In the genomic region with DNA sequence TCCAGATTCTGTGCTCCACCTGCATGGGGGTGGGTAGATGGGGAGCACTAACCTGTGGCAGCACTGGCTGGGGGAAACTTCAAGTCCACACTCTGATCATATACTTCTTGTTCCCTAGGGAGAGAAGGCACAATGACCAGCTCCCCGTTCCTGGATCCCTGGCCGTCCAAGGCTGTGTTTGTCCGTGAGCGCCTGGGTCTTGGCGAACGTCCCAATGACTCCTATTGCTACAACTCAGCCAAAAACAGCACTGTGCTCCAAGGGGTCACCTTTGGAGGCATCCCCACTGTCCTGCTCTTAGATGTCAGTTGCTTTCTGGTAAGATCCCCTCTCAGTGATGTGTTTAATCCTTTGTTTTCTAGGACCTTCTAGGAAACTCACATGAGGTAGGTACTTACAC, we compare ENCODE assay signal across 15 mouse cellular contexts. TPM values are rescaled to one million over a fixed set of nuclear protein-coding genes. Genes with fewer than 3 reads are reported as not detected.
DNase-seq lines count a peak whose midpoint lies in the region; ATAC-seq and TF ChIP-seq lines count a peak whose summit lies in the region.
"Had no signal": no experiment of that assay in that cellular context is flagged by ENCODE, and none has a peak within 500 bp of the region (broad histone marks: within the 10 kb centered on the region; RNA-seq: fewer than 3 reads in every experiment).

No protein-coding gene starts in this region.

- H3K4me3 ChIP-seq in intestine, embryonic 14.5 days (ENCODE audit: low read depth, low read length), result no peak overlapping the region
- no peak overlapping the region for H3K4me3 ChIP-seq in intestine, embryonic 16.5 days (ENCODE audit: low read length)
- H3K4me3 ChIP-seq in liver, embryonic 11.5 days (ENCODE audit: low read depth, low read length), result no peak overlapping the region
- H3K4me3 ChIP-seq in lung, postnatal 0 days (ENCODE audit: low read depth, low read length), result no peak overlapping the region
- H3K4me3 ChIP-seq: midbrain, embryonic 12.5 days had no signal

- no peak for TF ChIP-seq CTCF in lung, postnatal 0 days (IDR thresholded peaks at IDR 0.05)

- no peak overlapping the region for H3K9ac ChIP-seq in intestine, embryonic 14.5 days (ENCODE audit: low read length)
- no peak overlapping the region for H3K9ac ChIP-seq in intestine, embryonic 16.5 days (ENCODE audit: low read depth, low read length)
- peak overlapping the region; percentile 31; the same call in 1 of the 2 replicates for H3K9ac ChIP-seq in liver, embryonic 11.5 days (ENCODE audit: low read depth, low read length)
- H3K9ac ChIP-seq in lung, postnatal 0 days (replicated peaks; ENCODE audit: low read depth), result no peak overlapping the region
- H3K9ac ChIP-seq: midbrain, embryonic 12.5 days had no signal

- peak overlapping the region; percentile 85; the same call in 1 of the 2 replicates for H3K27ac ChIP-seq in intestine, embryonic 14.5 days (ENCODE audit: low read depth)
- H3K27ac ChIP-seq in intestine, embryonic 16.5 days (ENCODE audit: low read length), result no peak overlapping the region
- H3K27ac ChIP-seq in liver, embryonic 11.5 days (ENCODE audit: low read depth, low read length), result no peak overlapping the region
- no peak overlapping the region for H3K27ac ChIP-seq in lung, postnatal 0 days (ENCODE audit: low read length)
- H3K27ac ChIP-seq: midbrain, embryonic 12.5 days had no signal

- H3K4me1 ChIP-seq in intestine, embryonic 14.5 days (replicated peaks; ENCODE audit: control insufficient read depth, insufficient read depth, low read length), result peaks cover 27% of the 10 kb centered on the region
- H3K4me1 ChIP-seq in intestine, embryonic 16.5 days (ENCODE audit: control insufficient read depth, insufficient read depth, low read length), result peaks cover 43% of the 10 kb centered on the region
- H3K4me1 ChIP-seq in liver, embryonic 11.5 days (replicated peaks; ENCODE audit: control insufficient read depth, insufficient read depth, low read length), result peaks cover 33% of the 10 kb centered on the region
- H3K4me1 ChIP-seq in lung, postnatal 0 days (ENCODE audit: insufficient read depth, low read depth, low read length), result peaks cover 21% of the 10 kb centered on the region

- H3K27me3 ChIP-seq in intestine, embryonic 14.5 days (replicated peaks; ENCODE audit: control insufficient read depth, insufficient read depth, low read length), result no peaks in the 10 kb centered on the region
- H3K27me3 ChIP-seq in intestine, embryonic 16.5 days (replicated peaks; ENCODE audit: control insufficient read depth, insufficient read depth, low read length), result no peaks in the 10 kb centered on the region
- 0 out of 2 replicates have a peak, but pooled peaks cover 2% of the 10 kb centered on the region for H3K27me3 ChIP-seq in liver, embryonic 11.5 days (replicated peaks; ENCODE audit: control insufficient read depth, insufficient read depth, low read length)
- H3K27me3 ChIP-seq in lung, postnatal 0 days (replicated peaks; ENCODE audit: insufficient read depth, low read length), result no peaks in the 10 kb centered on the region

- ATAC-seq in intestine, embryonic 14.5 days (replicated peaks; ENCODE audit: low FRiP score, low TSS enrichment, low read depth), result no peak
- ATAC-seq in intestine, embryonic 16.5 days, result no peak
- no peak for ATAC-seq in liver, embryonic 11.5 days (replicated peaks; ENCODE audit: low FRiP score)
- ATAC-seq in lung, postnatal 0 days, result no peak
- no peak for ATAC-seq in granulocyte monocyte progenitor cell, adult 5-6 weeks (replicated peaks; ENCODE audit: poor library complexity, severe bottlenecking)
- ATAC-seq in erythroid progenitor cell, adult 5-6 weeks (replicated peaks; ENCODE audit: low FRiP score, poor library complexity, severe bottlenecking), result no peak

- H3K4me2 ChIP-seq in intestine, embryonic 14.5 days (ENCODE audit: low read length), result no peak overlapping the region
- no peak overlapping the region for H3K4me2 ChIP-seq in intestine, embryonic 16.5 days (ENCODE audit: low read depth, low read length)
- H3K4me2 ChIP-seq in liver, embryonic 11.5 days, result no peak overlapping the region
- H3K4me2 ChIP-seq in lung, postnatal 0 days (replicated peaks; ENCODE audit: low read depth, low read length), result no peak overlapping the region

- no peak for DNase-seq in intestine, embryonic 14.5 days (ENCODE audit: low spot score)
- DNase-seq in MN1 (ENCODE audit: low spot score), result peak; percentile 28
- peak; percentile 84 to 87 for DNase-seq in adrenal gland, postnatal 36 days
- no peak for DNase-seq in liver, embryonic 11.5 days (ENCODE audit: low spot score)
- DNase-seq in lung, postnatal 0 days (ENCODE audit: low spot score), result no peak
- DNase-seq: cerebellum, postnatal 25 days; lung, postnatal 36 days; right cerebral cortex, adult 18-20 months; thymus, postnatal 25 days had no signal

- H3K36me3 ChIP-seq in intestine, embryonic 14.5 days (ENCODE audit: control insufficient read depth, insufficient read depth, low read length), result peaks cover 30% of the 10 kb centered on the region
- H3K36me3 ChIP-seq in intestine, embryonic 16.5 days (ENCODE audit: control insufficient read depth, insufficient read depth, low read length), result no peaks in the 10 kb centered on the region
- H3K36me3 ChIP-seq in liver, embryonic 11.5 days (ENCODE audit: control insufficient read depth, insufficient read depth, low read length), result peaks cover 2% of the 10 kb centered on the region; the same call in 1 of the 2 replicates
- peaks cover 20% of the 10 kb centered on the region; the same call in 1 of the 2 replicates for H3K36me3 ChIP-seq in lung, postnatal 0 days (ENCODE audit: insufficient read depth, low read length)
- H3K36me3 ChIP-seq: midbrain, embryonic 12.5 days had no signal

- no peak for TF ChIP-seq EP300 in lung, postnatal 0 days (IDR thresholded peaks at IDR 0.05)

- H3K9me3 ChIP-seq in intestine, embryonic 14.5 days (ENCODE audit: control insufficient read depth, low read length), result no peaks in the 10 kb centered on the region
- H3K9me3 ChIP-seq in intestine, embryonic 16.5 days (ENCODE audit: control insufficient read depth, low read length), result no peaks in the 10 kb centered on the region
- no peaks in the 10 kb centered on the region for H3K9me3 ChIP-seq in liver, embryonic 11.5 days (ENCODE audit: control insufficient read depth, low read length)
- H3K9me3 ChIP-seq in lung, postnatal 0 days (ENCODE audit: low read length), result no peaks in the 10 kb centered on the region
- H3K9me3 ChIP-seq: midbrain, embryonic 12.5 days had no signal

- 87% methylated on average over 6 of the region's 6 CpGs for WGBS in intestine, embryonic 14.5 days
- 82% methylated on average over 6 of the region's 6 CpGs for WGBS in intestine, embryonic 16.5 days
- WGBS in liver, embryonic 11.5 days, result 91% methylated on average over 6 of the region's 6 CpGs
- WGBS in lung, postnatal 0 days, result 64% methylated on average over 6 of the region's 6 CpGs

RNA-seq across cellular contexts. Expression of gene Tmem63a, which starts 4.3 kb away (rescaled TPM):
- polyA plus RNA-seq in intestine, embryonic 14.5 days (2014; fragmentation: Nextera tagmentation; extraction: Ambion mirVana), result 14.2 and 14.8 TPM in 2 replicates
- polyA plus RNA-seq in intestine, embryonic 16.5 days (2015; fragmentation: Nextera tagmentation; extraction: Ambion mirVana), result 14.9 and 16.2 TPM in 2 replicates
- total RNA-seq in adrenal gland, postnatal 36 days (2021), result 10 to 100 TPM; 52.6 to 80.8 TPM
- 7.8 and 8.3 TPM in 2 replicates for polyA plus RNA-seq in liver, embryonic 11.5 days (2014; fragmentation: Nextera tagmentation; extraction: Ambion mirVana)
- 22.7 and 25.1 TPM in 2 replicates for polyA plus RNA-seq in lung, postnatal 0 days (2015; fragmentation: Nextera tagmentation; extraction: Ambion mirVana)
- 29.5 and 36.9 TPM in 2 replicates for total RNA-seq in granulocyte monocyte progenitor cell, adult 5-6 weeks (2014; fragmentation: Nextera tagmentation)
- total RNA-seq in granulocyte monocyte progenitor cell, adult 5-6 weeks (2017), result 14.8 and 16.1 TPM in 2 replicates
- total RNA-seq in erythroid progenitor cell, adult 5-6 weeks (2015; ENCODE audit: low replicate concordance), result 23.4 and 24.7 TPM in 2 replicates
- total RNA-seq in erythroid progenitor cell, adult 5-6 weeks (2017; ENCODE audit: low replicate concordance), result 18.1 and 20.2 TPM in 2 replicates

RNA-seq across cellular contexts. Expression of gene Lefty1, which starts 11.6 kb away (rescaled TPM):
- 1.7 and 2.1 TPM in 2 replicates for polyA plus RNA-seq in intestine, embryonic 14.5 days (2014; fragmentation: Nextera tagmentation; extraction: Ambion mirVana)
- polyA plus RNA-seq in intestine, embryonic 16.5 days (2015; fragmentation: Nextera tagmentation; extraction: Ambion mirVana), result 1.8 and 2.0 TPM in 2 replicates
- total RNA-seq in adrenal gland, postnatal 36 days (2021), result 1 to 10 TPM; 3.4 to 9.0 TPM
- polyA plus RNA-seq in liver, embryonic 11.5 days (2014; fragmentation: Nextera tagmentation; extraction: Ambion mirVana), result 7.3 and 9.5 TPM in 2 replicates
- 1.1 and 2.1 TPM in 2 replicates for polyA plus RNA-seq in lung, postnatal 0 days (2015; fragmentation: Nextera tagmentation; extraction: Ambion mirVana)
- 1.5 TPM in 1 of 2 replicates, not detected in the other for total RNA-seq in granulocyte monocyte progenitor cell, adult 5-6 weeks (2014; fragmentation: Nextera tagmentation)
- total RNA-seq in granulocyte monocyte progenitor cell, adult 5-6 weeks (2017), result 0.47 TPM in 1 of 2 replicates, not detected in the other
- total RNA-seq in erythroid progenitor cell, adult 5-6 weeks (2015; ENCODE audit: low replicate concordance), result 1.1 TPM in 1 of 2 replicates, not detected in the other
- 4.6 TPM in 1 of 2 replicates, not detected in the other for total RNA-seq in erythroid progenitor cell, adult 5-6 weeks (2017; ENCODE audit: low replicate concordance)

RNA-seq across cellular contexts. Expression of gene Pycr2, which starts 42.4 kb away (rescaled TPM):
- 82.1 and 86.5 TPM in 2 replicates for polyA plus RNA-seq in intestine, embryonic 14.5 days (2014; fragmentation: Nextera tagmentation; extraction: Ambion mirVana)
- polyA plus RNA-seq in intestine, embryonic 16.5 days (2015; fragmentation: Nextera tagmentation; extraction: Ambion mirVana), result 63.8 and 73.2 TPM in 2 replicates
- total RNA-seq in adrenal gland, postnatal 36 days (2021), result 10 to 100 TPM; 42.9 to 45.6 TPM
- polyA plus RNA-seq in liver, embryonic 11.5 days (2014; fragmentation: Nextera tagmentation; extraction: Ambion mirVana), result 162 and 171 TPM in 2 replicates
- polyA plus RNA-seq in lung, postnatal 0 days (2015; fragmentation: Nextera tagmentation; extraction: Ambion mirVana), result 51.9 and 57.5 TPM in 2 replicates
- 48.7 and 53.2 TPM in 2 replicates for total RNA-seq in granulocyte monocyte progenitor cell, adult 5-6 weeks (2014; fragmentation: Nextera tagmentation)
- 27.8 and 28.4 TPM in 2 replicates for total RNA-seq in granulocyte monocyte progenitor cell, adult 5-6 weeks (2017)
- 21.3 and 42.8 TPM in 2 replicates for total RNA-seq in erythroid progenitor cell, adult 5-6 weeks (2015; ENCODE audit: low replicate concordance)
- total RNA-seq in erythroid progenitor cell, adult 5-6 weeks (2017; ENCODE audit: low replicate concordance), result 26.3 and 26.6 TPM in 2 replicates

RNA-seq across cellular contexts. Expression of gene Lefty2, which starts 53.5 kb away (rescaled TPM):
- polyA plus RNA-seq in intestine, embryonic 14.5 days (2014; fragmentation: Nextera tagmentation; extraction: Ambion mirVana), result 0.18 TPM in 1 of 2 replicates, not detected in the other
- polyA plus RNA-seq in intestine, embryonic 16.5 days (2015; fragmentation: Nextera tagmentation; extraction: Ambion mirVana), result 0.05 TPM in 1 of 2 replicates, not detected in the other
- 1 to 10 TPM in 1 of 2 experiments, under 1 TPM in 1; 0.43 to 1.2 TPM for total RNA-seq in adrenal gland, postnatal 36 days (2021)
- not detected in 2 replicates for polyA plus RNA-seq in liver, embryonic 11.5 days (2014; fragmentation: Nextera tagmentation; extraction: Ambion mirVana)
- 0.16 TPM in 1 of 2 replicates, not detected in the other for polyA plus RNA-seq in lung, postnatal 0 days (2015; fragmentation: Nextera tagmentation; extraction: Ambion mirVana)
- not detected in 2 replicates for total RNA-seq in granulocyte monocyte progenitor cell, adult 5-6 weeks (2014; fragmentation: Nextera tagmentation)
- total RNA-seq in granulocyte monocyte progenitor cell, adult 5-6 weeks (2017), result not detected in 2 replicates
- not detected in 2 replicates for total RNA-seq in erythroid progenitor cell, adult 5-6 weeks (2015; ENCODE audit: low replicate concordance)
- total RNA-seq in erythroid progenitor cell, adult 5-6 weeks (2017; ENCODE audit: low replicate concordance), result not detected in 2 replicates
- polyA plus RNA-seq: C2C12; intestine, postnatal 0 days; midbrain, embryonic 12.5 days had no signal

Comparison
In these comparisons a context has a peak if more than half of its experiments do, and no peak if none do; other contexts are left out.
1. DNase-seq: peak in MN1 (single experiment) and adrenal gland, postnatal 36 days (2 of 2); none in intestine, embryonic 14.5 days (single experiment), liver, embryonic 11.5 days (single experiment) and lung, postnatal 0 days (single experiment).